Mouse (Mus musculus): Measurements from ENCODE around the gene Chchd6.

GRCm38 (mm10) chr6:89466053-89466708 is 129.3 kb downstream of the Chchd6 start:
- TF ChIP-seq CTCF (IDR thresholded peaks at IDR 0.05), result no peak
- no peak for TF ChIP-seq POLR2A (IDR thresholded peaks at IDR 0.05; ENCODE audit: insufficient read depth, low read depth, low read length)
- no peak for TF ChIP-seq EP300 (IDR thresholded peaks at IDR 0.05; ENCODE audit: insufficient read depth, low read depth, low read length)

All from heart, adult 2 months (tissue).